Mouse (Mus musculus): ENCODE measurements around the gene Orc2. TPM values are rescaled to one million over a fixed set of nuclear protein-coding genes. Genes with fewer than 3 reads are reported as not detected.

Orc2 gene
- 17.7 and 24.5 TPM in 2 replicates for polyA plus RNA-seq (2015; fragmentation: Nextera tagmentation; extraction: Ambion mirVana)

GRCm38 (mm10) chr1:58504577-58505254 lies at the start of gene Orc2:
Orc2 (minus strand) TSS chr1:58505109.

GRCm38 (mm10) chr1:58445143-58445722 lies 59.7 kb downstream of the Orc2 start, which contains the start of the genes Nif3l1 and Ppil3:
Nif3l1 (plus strand) TSS chr1:58445151.
Ppil3 (minus strand) TSS chr1:58445486.

GRCm38 (mm10) chr1:58423371-58424248 lies 81.3 kb downstream of the Orc2 start, which contains the start of gene Clk1:
Clk1 (minus strand) TSS chr1:58424066.

Other genes with a start within 250 kb of the Orc2 start
- 0.04 and 0.11 TPM in 2 replicates for gene Aox2, start 226.8 kb downstream of the Orc2 start, polyA plus RNA-seq (2015; fragmentation: Nextera tagmentation; extraction: Ambion mirVana)
- 189 and 235 TPM in 2 replicates for gene Bzw1, start 112.2 kb downstream of the Orc2 start, polyA plus RNA-seq (2015; fragmentation: Nextera tagmentation; extraction: Ambion mirVana)
- 174 and 183 TPM in 2 replicates for gene Clk1, start 81.0 kb downstream of the Orc2 start, polyA plus RNA-seq (2015; fragmentation: Nextera tagmentation; extraction: Ambion mirVana)
- 26.0 and 27.2 TPM in 2 replicates for gene Nif3l1, start 60.0 kb downstream of the Orc2 start, polyA plus RNA-seq (2015; fragmentation: Nextera tagmentation; extraction: Ambion mirVana)
- gene Ppil3, start 59.6 kb downstream of the Orc2 start, polyA plus RNA-seq (2015; fragmentation: Nextera tagmentation; extraction: Ambion mirVana), result 53.6 and 69.5 TPM in 2 replicates
- gene Fam126b, start 81.2 kb upstream of the Orc2 start, polyA plus RNA-seq (2015; fragmentation: Nextera tagmentation; extraction: Ambion mirVana), result 5.1 and 5.6 TPM in 2 replicates
- gene Ndufb3, start 81.3 kb upstream of the Orc2 start, polyA plus RNA-seq (2015; fragmentation: Nextera tagmentation; extraction: Ambion mirVana), result 318 and 389 TPM in 2 replicates
- 0.27 TPM in 1 of 2 replicates, not detected in the other for gene Als2cr12, start 190.9 kb upstream of the Orc2 start, polyA plus RNA-seq (2015; fragmentation: Nextera tagmentation; extraction: Ambion mirVana)
- gene Cflar, start 206.4 kb upstream of the Orc2 start, polyA plus RNA-seq (2015; fragmentation: Nextera tagmentation; extraction: Ambion mirVana), result 47.1 and 62.6 TPM in 2 replicates

Measured in adrenal gland, postnatal 0 days (tissue).